Mouse (Mus musculus) MEL (cell line): ENCODE results near the gene H2afj. TPM values are rescaled to one million over a fixed set of nuclear protein-coding genes. Genes with fewer than 3 reads are reported as not detected.
A peak's percentile ranks its signal among the peaks of the same experiment; 100 is the strongest.

Experiments used
- DNase-seq: peaks from one replicate; pipeline ENCODE4 v3.0.0; 2011; ENCODE audit warnings: low read depth, low spot score
- H3K27ac ChIP-seq: 2 replicates; pipeline ENCODE4 v1.5.1; 2012; ENCODE audit warnings: low read depth, mild to moderate bottlenecking, control low read depth, low read length, moderate library complexity; ENCODE audit not compliant: control insufficient read depth
- H3K27me3 ChIP-seq, 2 experiments: fragments of 150-350 bp in 1 of 2; sonication (generic) in 1 of 2; 2 replicates each; pipeline ENCODE4 v1.6.1; 2012; ENCODE audit warnings: low read length in 2 of 2, mild to moderate bottlenecking in 2 of 2, improper control_type of control experiment in 1 of 2, moderate library complexity in 1 of 2; ENCODE audit not compliant: insufficient read depth in 2 of 2, control insufficient read depth in 1 of 2
- H3K36me3 ChIP-seq, 2 experiments: 2 replicates each; pipeline ENCODE4 v1.6.1; 2012 to 2014; ENCODE audit warnings: low read length in 2 of 2, improper control_type of control experiment in 1 of 2, inconsistent platforms in 1 of 2, mild to moderate bottlenecking in 1 of 2; ENCODE audit not compliant: insufficient read depth in 2 of 2, control insufficient read depth in 1 of 2
- H3K4me1 ChIP-seq, 2 experiments: fragments of 150-350 bp in 1 of 2; sonication (generic) in 1 of 2; 2 replicates each; pipeline ENCODE4 v1.6.1; 2012; ENCODE audit warnings: low read length in 2 of 2, improper control_type of control experiment in 1 of 2, mild to moderate bottlenecking in 1 of 2; ENCODE audit not compliant: insufficient read depth in 2 of 2, control insufficient read depth in 1 of 2
- H3K4me3 ChIP-seq, 2 experiments: fragments of 150-350 bp in 1 of 2; sonication (generic) in 1 of 2; 2 replicates each; pipeline ENCODE4 v1.5.1; 2012; ENCODE audit warnings: low read depth in 2 of 2, low read length in 2 of 2, mild to moderate bottlenecking in 2 of 2, moderate library complexity in 2 of 2, control low read depth in 1 of 2, improper control_type of control experiment in 1 of 2; ENCODE audit not compliant: control insufficient read depth in 1 of 2, insufficient read depth in 1 of 2
- H3K79me2 ChIP-seq: 2 replicates; pipeline ENCODE4 v1.6.1; 2012; ENCODE audit warnings: mild to moderate bottlenecking, low read length, moderate library complexity; ENCODE audit not compliant: control insufficient read depth, poor library complexity, insufficient read depth
- H3K9ac ChIP-seq: 2 replicates; pipeline ENCODE4 v1.6.1; 2012; ENCODE audit warnings: low read depth, mild to moderate bottlenecking, control low read depth, low read length, moderate library complexity; ENCODE audit not compliant: control insufficient read depth, poor library complexity, severe bottlenecking
- H3K9me3 ChIP-seq: fragments of 150-350 bp; sonication (generic); replicated peaks from 2 replicates; pipeline ENCODE4 v1.6.1; 2012; ENCODE audit warnings: mild to moderate bottlenecking, low read length, improper control_type of control experiment, moderate library complexity; ENCODE audit not compliant: insufficient read depth
- BHLHE40 ChIP-seq: IDR thresholded peaks from 2 replicates; pipeline ENCODE4 v1.6.1; 2012; ENCODE audit warnings: low read depth, mild to moderate bottlenecking, inconsistent platforms, low read length, improper control_type of control experiment, borderline replicate concordance
- CHD1 ChIP-seq: IDR thresholded peaks from 2 replicates; pipeline ENCODE4 v1.6.1; 2012; ENCODE audit warnings: low read depth, mild to moderate bottlenecking, inconsistent platforms, low read length, improper control_type of control experiment
- CTCF ChIP-seq, 3 experiments: IDR thresholded peaks in 2 of 3; conservative IDR thresholded peaks in 1 of 3; 2 replicates each; pipeline ENCODE4 v1.5.1; 2011 to 2012; ENCODE audit warnings: low read length in 3 of 3, low read depth in 2 of 3, mild to moderate bottlenecking in 2 of 3, improper control_type of control experiment in 1 of 3, inconsistent platforms in 1 of 3, mixed read lengths in 1 of 3, moderate library complexity in 1 of 3; ENCODE audit not compliant: control insufficient read depth in 1 of 3, insufficient read depth in 1 of 3, poor library complexity in 1 of 3, severe bottlenecking in 1 of 3
- GATA1 ChIP-seq: IDR thresholded peaks from 2 replicates; pipeline ENCODE4 v1.6.1; 2011; ENCODE audit warnings: low read depth, low read length, improper control_type of control experiment
- KAT2A ChIP-seq: conservative IDR thresholded peaks from 2 replicates; pipeline ENCODE4 v1.6.1; 2012; ENCODE audit warnings: low read depth, low read length, improper control_type of control experiment, inconsistent platforms
- MAFK ChIP-seq: IDR thresholded peaks from 2 replicates; pipeline ENCODE4 v1.6.1; 2011; ENCODE audit warnings: low read depth, mild to moderate bottlenecking, low read length, improper control_type of control experiment, borderline replicate concordance
- MYC ChIP-seq: IDR thresholded peaks from 2 replicates; pipeline ENCODE4 v1.6.1; 2011; ENCODE audit warnings: low read depth, mild to moderate bottlenecking, low read length, improper control_type of control experiment, moderate library complexity
- NRF1 ChIP-seq: IDR thresholded peaks from 2 replicates; pipeline ENCODE4 v1.6.1; 2014; ENCODE audit warnings: low read depth, mild to moderate bottlenecking, inconsistent platforms, low read length, improper control_type of control experiment, moderate library complexity; ENCODE audit not compliant: poor library complexity, insufficient read depth, severe bottlenecking
- POLR2A ChIP-seq, 2 experiments: IDR thresholded peaks; 2 replicates each; pipeline ENCODE4 v1.6.1; 2011 to 2012; ENCODE audit warnings: low read length in 2 of 2, mild to moderate bottlenecking in 2 of 2, control low read depth in 1 of 2, improper control_type of control experiment in 1 of 2, low read depth in 1 of 2, moderate library complexity in 1 of 2; ENCODE audit not compliant: control insufficient read depth in 1 of 2, insufficient read depth in 1 of 2, poor library complexity in 1 of 2
- POLR2AphosphoS2 ChIP-seq: IDR thresholded peaks from 2 replicates; pipeline ENCODE4 v1.6.1; 2011; ENCODE audit warnings: low read length, improper control_type of control experiment
- RCOR1 ChIP-seq: IDR thresholded peaks from 2 replicates; pipeline ENCODE4 v1.6.1; 2012; ENCODE audit warnings: low read depth, mild to moderate bottlenecking, inconsistent platforms, low read length, improper control_type of control experiment
- TBP ChIP-seq: IDR thresholded peaks from 2 replicates; pipeline ENCODE4 v1.8.0; 2011; ENCODE audit warnings: low read depth, low read length, improper control_type of control experiment
- TCF12 ChIP-seq: IDR thresholded peaks from 2 replicates; pipeline ENCODE4 v1.6.1; 2014; ENCODE audit warnings: low read depth, mild to moderate bottlenecking, inconsistent platforms, low read length, improper control_type of control experiment, moderate library complexity
- USF1 ChIP-seq: IDR thresholded peaks from 2 replicates; pipeline ENCODE4 v1.6.1; 2014; ENCODE audit warnings: low read depth, mild to moderate bottlenecking, inconsistent platforms, low read length, improper control_type of control experiment, moderate library complexity
- ZKSCAN1 ChIP-seq: IDR thresholded peaks from 2 replicates; pipeline ENCODE4 v1.6.1; 2012; ENCODE audit warnings: low read depth, mild to moderate bottlenecking, inconsistent platforms, low read length, improper control_type of control experiment, moderate library complexity
- ZNF384 ChIP-seq: IDR thresholded peaks from 2 replicates; pipeline ENCODE4 v1.6.1; 2012; ENCODE audit warnings: low read depth, mild to moderate bottlenecking, inconsistent platforms, low read length, improper control_type of control experiment
- polyA plus RNA-seq, 2 experiments: library from polyadenylated mRNA; stranded (reverse) in 1 of 2; unstranded in 1 of 2; fragments of >175 nt in 1 of 2; fragments of >200 nt in 1 of 2; gene quantifications; 2 replicates each; pipeline versions ENCODE4 v1.2.1 to v1.2.4; 2012; ENCODE audit warnings: low replicate concordance in 2 of 2, low read depth in 1 of 2; ENCODE audit not compliant: insufficient read length in 2 of 2, insufficient read depth in 1 of 2, missing spikeins in 1 of 2
- total RNA-seq: library from RNA; depleted of rRNA; stranded (reverse); fragments of 300-350 nt; gene quantifications from 2 replicates; pipeline ENCODE4 v1.2.3, GENCODE M21; 2012

H2afj gene
- total and polyA plus RNA-seq, 3 experiments: 111 to 176 TPM; not detected in 1

- H3K27ac ChIP-seq: no peak overlapping the region
- H3K27me3 ChIP-seq: no peaks in the 10 kb centered on the region
- no peaks in the 10 kb centered on the region for H3K79me2 ChIP-seq
- no peak overlapping the region for H3K4me3 ChIP-seq
- DNase-seq: no peak
- peaks cover 0 to 5% of the 10 kb centered on the region in 2 experiments; a peak in 2 of 4 replicates for H3K4me1 ChIP-seq
- no peaks in the 10 kb centered on the region for H3K9me3 ChIP-seq
- TF ChIP-seq KAT2A (no peak), CTCF (IDR thresholded peaks at IDR 0.05 in 2 of 3, conservative IDR thresholded peaks at IDR 0.05 in 1 of 3; ENCODE audit: control insufficient read depth in 1 of 3, insufficient read depth in 1 of 3, low read depth in 2 of 3, low read length in 3 of 3, poor library complexity in 1 of 3, severe bottlenecking in 1 of 3) (no peak), POLR2AphosphoS2 (no peak), MAFK (no peak), TBP (no peak), ZNF384 (no peak), ZKSCAN1 (no peak), RCOR1 (no peak), GATA1 (no peak), TCF12 (no peak), POLR2A (IDR thresholded peaks at IDR 0.05; ENCODE audit: control insufficient read depth in 1 of 2, insufficient read depth in 1 of 2, low read depth in 1 of 2, low read length in 2 of 2, poor library complexity in 1 of 2) (no peak), MYC (no peak), CHD1 (no peak), NRF1 (no peak), BHLHE40 (no peak)
- TF ChIP-seq, all 39 proteins: peak for 0
- H3K9ac ChIP-seq: no peak overlapping the region
- no peaks in the 10 kb centered on the region for H3K36me3 ChIP-seq
These were observed 14.1 kb upstream of the H2afj start for GRCm38 (mm10) chr6:136793831-136794525.

- TF ChIP-seq USF1 (no peak), GATA1 (0 out of 2 replicates have a peak, but pooled peaks have one; percentile 7)
- Histone ChIP-seq H3K9ac (no peak overlapping the region), H3K4me3 (no peak overlapping the region), H3K4me1 (peaks cover 0 to 5% of the 10 kb centered on the region in 2 experiments; a peak in 2 of 4 replicates), H3K9me3 (no peaks in the 10 kb centered on the region), H3K27me3 (no peaks in the 10 kb centered on the region), H3K36me3 (no peaks in the 10 kb centered on the region), H3K27ac (no peak overlapping the region), H3K79me2 (no peaks in the 10 kb centered on the region)
- peak; percentile 52 for DNase-seq
These were observed 12.9 kb upstream of the H2afj start for GRCm38 (mm10) chr6:136795110-136795509.
